Mouse (Mus musculus): ENCODE data around the gene Lsm4. TPM values are rescaled to one million over a fixed set of nuclear protein-coding genes. Genes with fewer than 3 reads are reported as not detected.
A peak's percentile ranks its signal among the peaks of the same experiment; 100 is the strongest.

The Lsm4 gene
- polyA plus RNA-seq, 1 experiment from 2014 or later = 308 TPM

DNA sequence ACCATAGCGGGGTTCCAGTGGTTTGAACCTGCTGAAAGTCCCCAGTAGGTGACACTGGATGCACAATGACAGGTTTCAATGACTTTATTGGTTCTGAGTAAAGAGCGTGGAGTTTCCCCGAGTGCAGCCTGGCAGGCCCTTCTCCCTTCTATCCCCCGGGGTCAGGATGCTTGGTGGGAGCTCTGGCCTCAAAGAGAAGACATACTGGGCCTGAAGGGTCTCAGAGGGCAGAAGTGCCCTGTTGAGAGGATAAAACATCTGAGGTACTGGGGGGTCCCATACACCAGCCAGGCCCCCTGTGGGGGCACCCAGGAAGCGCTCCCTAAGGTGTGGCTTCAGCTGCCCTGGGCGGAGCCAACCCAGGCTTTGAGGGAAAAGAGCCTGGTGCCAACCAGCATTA lies 26.7 kb upstream of the Lsm4 start:
- WGBS (ENCODE audit: insufficient replicate concordance) = 67% methylated on average over 6 of the region's 6 CpGs
- H3K27ac ChIP-seq (ENCODE audit: low read depth, low read length) = no peak overlapping the region

DNA sequence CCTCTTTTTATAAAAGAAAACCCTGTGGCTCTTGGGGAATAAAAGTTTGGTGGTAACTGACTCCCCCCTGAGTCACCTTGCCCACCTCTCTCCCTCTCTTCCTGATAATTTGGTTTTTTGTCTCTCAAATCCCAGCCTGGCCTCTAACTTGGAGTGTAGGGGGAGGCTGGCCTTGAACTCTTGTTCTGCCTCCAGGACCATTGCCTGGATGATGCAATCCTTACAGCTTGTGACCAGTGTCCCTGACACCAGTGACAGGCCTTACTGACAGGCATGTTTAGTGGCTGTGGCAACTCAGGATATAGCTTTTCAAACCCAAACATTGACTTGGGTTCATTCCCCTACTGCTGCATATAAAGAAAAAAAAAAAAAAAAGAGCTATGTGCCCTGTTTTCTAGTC lies 26.3 kb upstream of the Lsm4 start:
- Histone ChIP-seq H3K36me3 (ENCODE audit: control insufficient read depth, insufficient read depth, low read length) (peaks cover 2% of the 10 kb centered on the region; the same call in 1 of the 2 replicates), H3K9me3 (replicated peaks; ENCODE audit: control insufficient read depth, low read length) (no peaks in the 10 kb centered on the region), H3K27ac (ENCODE audit: low read depth, low read length) (peak overlapping the region; percentile 73), H3K4me2 (no peak overlapping the region), H3K4me1 (ENCODE audit: control insufficient read depth, insufficient read depth, low read length) (peaks cover 41% of the 10 kb centered on the region), H3K27me3 (ENCODE audit: control insufficient read depth, insufficient read depth, low read length) (no peaks in the 10 kb centered on the region), H3K9ac (ENCODE audit: low read depth, low read length) (no peak overlapping the region), H3K4me3 (ENCODE audit: low read depth, low read length) (no peak overlapping the region)
- no peak for ATAC-seq (replicated peaks; ENCODE audit: insufficient number of reproducible peaks, low FRiP score, low TSS enrichment)

More for the DNA sequence above, 26.7 kb upstream of the Lsm4 start:
- Histone ChIP-seq H3K36me3 (ENCODE audit: control insufficient read depth, insufficient read depth, low read length) (peaks cover 2% of the 10 kb centered on the region; the same call in 1 of the 2 replicates), H3K4me2 (no peak overlapping the region), H3K4me3 (ENCODE audit: low read depth, low read length) (no peak overlapping the region), H3K27me3 (ENCODE audit: control insufficient read depth, insufficient read depth, low read length) (no peaks in the 10 kb centered on the region), H3K9ac (ENCODE audit: low read depth, low read length) (no peak overlapping the region), H3K9me3 (replicated peaks; ENCODE audit: control insufficient read depth, low read length) (no peaks in the 10 kb centered on the region), H3K4me1 (ENCODE audit: control insufficient read depth, insufficient read depth, low read length) (peaks cover 41% of the 10 kb centered on the region)
- ATAC-seq (replicated peaks; ENCODE audit: insufficient number of reproducible peaks, low FRiP score, low TSS enrichment) = no peak

DNA sequence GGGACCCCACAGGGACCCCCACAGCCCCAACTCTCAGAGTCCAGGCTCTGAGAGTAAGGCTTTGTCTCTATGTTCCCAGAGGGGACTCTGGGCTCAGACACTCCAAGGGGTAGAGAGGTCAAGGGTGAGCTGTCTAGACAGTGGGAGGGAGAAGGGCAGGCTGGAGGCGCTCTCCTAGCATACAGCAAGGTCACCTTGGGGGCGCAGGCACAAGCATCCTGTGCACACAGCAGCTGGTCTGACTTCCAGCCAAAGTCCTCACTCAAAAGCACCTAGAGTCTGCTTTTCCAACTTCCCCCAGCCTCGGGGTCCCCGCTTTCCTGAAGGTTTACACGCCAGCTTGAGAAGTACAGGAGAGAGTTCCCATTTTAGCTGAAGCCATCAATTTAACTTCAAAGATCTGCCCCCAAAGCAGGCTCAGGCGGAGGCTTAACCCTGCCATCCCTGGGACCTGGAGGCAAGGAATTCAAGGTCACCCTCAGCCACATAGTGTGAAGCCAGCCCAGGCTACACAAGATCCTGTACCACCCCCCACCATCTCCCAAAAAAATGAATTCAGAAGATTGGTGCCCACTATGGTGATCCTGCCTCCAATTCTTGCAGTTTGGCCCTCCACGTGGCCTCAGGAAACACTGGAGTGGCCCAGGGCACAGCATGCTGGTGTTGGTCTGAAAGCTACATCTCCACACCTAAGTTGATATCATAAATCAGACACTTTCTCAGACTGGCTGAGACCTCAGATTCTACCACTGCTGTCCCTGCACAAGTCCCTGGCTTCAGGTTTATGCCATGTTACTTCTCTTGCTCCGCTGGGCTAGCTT lies 25.5 kb upstream of the Lsm4 start:
- H3K27ac ChIP-seq (ENCODE audit: low read depth, low read length) = peak overlapping the region; percentile 73
- no peak overlapping the region for H3K4me2 ChIP-seq
- peaks cover 41% of the 10 kb centered on the region for H3K4me1 ChIP-seq (ENCODE audit: control insufficient read depth, insufficient read depth, low read length)
- H3K27me3 ChIP-seq (ENCODE audit: control insufficient read depth, insufficient read depth, low read length) = no peaks in the 10 kb centered on the region
- peak overlapping the region; percentile 40; the same call in 1 of the 2 replicates for H3K9ac ChIP-seq (ENCODE audit: low read depth, low read length)
- H3K36me3 ChIP-seq (ENCODE audit: control insufficient read depth, insufficient read depth, low read length) = peaks cover 7% of the 10 kb centered on the region; the same call in 1 of the 2 replicates
- no peak overlapping the region for H3K4me3 ChIP-seq (ENCODE audit: low read depth, low read length)
- WGBS (ENCODE audit: insufficient replicate concordance) = 53% methylated on average over 8 of the region's 8 CpGs
- ATAC-seq (replicated peaks; ENCODE audit: insufficient number of reproducible peaks, low FRiP score, low TSS enrichment) = 0 out of 2 replicates have a peak, but pooled peaks have one; percentile 31
- H3K9me3 ChIP-seq (replicated peaks; ENCODE audit: control insufficient read depth, low read length) = no peaks in the 10 kb centered on the region

DNA sequence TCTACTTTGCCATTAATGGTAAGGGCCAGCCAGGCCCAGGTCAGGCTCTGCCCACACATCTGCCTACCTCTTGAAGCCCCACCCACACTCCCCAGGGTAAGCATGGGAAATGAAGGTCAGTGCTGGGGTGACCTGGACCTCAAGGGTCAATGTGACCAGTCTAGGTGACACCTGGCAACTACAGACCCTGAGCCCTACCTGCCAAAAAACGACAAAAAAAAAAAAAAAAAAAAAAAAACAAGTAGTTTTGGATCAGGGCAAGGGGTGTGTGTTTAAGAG lies 24.9 kb upstream of the Lsm4 start:
- H3K4me1 ChIP-seq (ENCODE audit: control insufficient read depth, insufficient read depth, low read length) = peaks cover 41% of the 10 kb centered on the region
- no peak overlapping the region for H3K9ac ChIP-seq (ENCODE audit: low read depth, low read length)
- H3K27me3 ChIP-seq (ENCODE audit: control insufficient read depth, insufficient read depth, low read length) = no peaks in the 10 kb centered on the region
- H3K36me3 ChIP-seq (ENCODE audit: control insufficient read depth, insufficient read depth, low read length) = peaks cover 8% of the 10 kb centered on the region; the same call in 1 of the 2 replicates
- no peak for ATAC-seq (replicated peaks; ENCODE audit: insufficient number of reproducible peaks, low FRiP score, low TSS enrichment)
- no peak overlapping the region for H3K4me2 ChIP-seq
- peak overlapping the region; percentile 73 for H3K27ac ChIP-seq (ENCODE audit: low read depth, low read length)
- no peak overlapping the region for H3K4me3 ChIP-seq (ENCODE audit: low read depth, low read length)
- H3K9me3 ChIP-seq (replicated peaks; ENCODE audit: control insufficient read depth, low read length) = no peaks in the 10 kb centered on the region
- WGBS (ENCODE audit: insufficient replicate concordance) = 14% methylated on average over 1 of the region's 1 CpGs

DNA sequence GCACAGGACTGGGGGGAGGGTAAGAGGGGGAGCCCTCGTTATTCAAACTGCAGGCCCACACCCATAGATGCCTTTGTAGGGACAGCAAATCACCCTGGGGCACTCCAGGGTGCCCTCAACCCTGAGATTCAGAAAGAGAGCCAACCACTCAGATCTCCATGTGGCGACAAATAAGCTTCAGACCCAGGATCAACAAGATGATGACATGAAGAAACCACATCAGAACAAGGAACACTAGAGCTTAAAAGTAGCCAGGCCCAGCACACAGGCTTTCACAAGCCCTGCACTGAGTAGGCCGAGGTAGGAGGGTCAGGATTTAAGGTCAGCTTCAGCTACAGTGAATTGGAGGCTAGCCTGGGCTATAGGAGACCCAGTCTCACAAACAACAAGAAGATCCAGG lies 24.1 kb upstream of the Lsm4 start:
- 0 out of 2 replicates have a peak overlapping the region, but pooled peaks have one; percentile 2 for H3K4me2 ChIP-seq
- peaks cover 41% of the 10 kb centered on the region for H3K4me1 ChIP-seq (ENCODE audit: control insufficient read depth, insufficient read depth, low read length)
- H3K36me3 ChIP-seq (ENCODE audit: control insufficient read depth, insufficient read depth, low read length) = peaks cover 10% of the 10 kb centered on the region; the same call in 1 of the 2 replicates
- ATAC-seq (replicated peaks; ENCODE audit: insufficient number of reproducible peaks, low FRiP score, low TSS enrichment) = no peak
- H3K27ac ChIP-seq (ENCODE audit: low read depth, low read length) = peak overlapping the region; percentile 65
- no peaks in the 10 kb centered on the region for H3K9me3 ChIP-seq (replicated peaks; ENCODE audit: control insufficient read depth, low read length)
- 59% methylated on average over 3 of the region's 3 CpGs for WGBS (ENCODE audit: insufficient replicate concordance)
- H3K9ac ChIP-seq (ENCODE audit: low read depth, low read length) = no peak overlapping the region
- H3K27me3 ChIP-seq (ENCODE audit: control insufficient read depth, insufficient read depth, low read length) = no peaks in the 10 kb centered on the region
- no peak overlapping the region for H3K4me3 ChIP-seq (ENCODE audit: low read depth, low read length)

DNA sequence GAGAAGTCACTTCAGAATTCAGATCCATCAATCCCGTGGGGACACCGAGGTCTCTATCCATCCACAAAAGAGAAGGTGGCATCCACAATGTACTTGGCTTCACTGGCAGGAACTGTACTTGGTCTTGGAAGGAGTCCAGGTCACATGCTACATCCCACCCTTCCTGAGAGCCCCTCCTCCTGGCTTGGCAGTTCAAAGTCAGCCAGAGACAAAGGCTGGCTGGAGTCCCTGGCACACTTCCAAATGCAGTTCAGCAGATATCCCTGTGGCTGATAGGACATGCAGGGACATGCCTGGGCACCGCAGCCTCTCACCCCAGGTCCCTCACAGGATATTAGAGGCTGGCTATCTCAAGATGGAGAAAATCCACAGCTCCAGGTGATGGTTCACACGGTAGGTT lies 23.7 kb upstream of the Lsm4 start:
- H3K27ac ChIP-seq (ENCODE audit: low read depth, low read length) = peak overlapping the region; percentile 65
- H3K4me1 ChIP-seq (ENCODE audit: control insufficient read depth, insufficient read depth, low read length) = peaks cover 41% of the 10 kb centered on the region
- no peaks in the 10 kb centered on the region for H3K9me3 ChIP-seq (replicated peaks; ENCODE audit: control insufficient read depth, low read length)
- peak; percentile 62 for ATAC-seq (replicated peaks; ENCODE audit: insufficient number of reproducible peaks, low FRiP score, low TSS enrichment)
- WGBS (ENCODE audit: insufficient replicate concordance) = 39% methylated on average over 4 of the region's 4 CpGs
- H3K4me2 ChIP-seq = 0 out of 2 replicates have a peak overlapping the region, but pooled peaks have one; percentile 2
- no peaks in the 10 kb centered on the region for H3K27me3 ChIP-seq (ENCODE audit: control insufficient read depth, insufficient read depth, low read length)
- H3K9ac ChIP-seq (ENCODE audit: low read depth, low read length) = no peak overlapping the region
- no peak overlapping the region for H3K4me3 ChIP-seq (ENCODE audit: low read depth, low read length)
- peaks cover 10% of the 10 kb centered on the region; the same call in 1 of the 2 replicates for H3K36me3 ChIP-seq (ENCODE audit: control insufficient read depth, insufficient read depth, low read length)

DNA sequence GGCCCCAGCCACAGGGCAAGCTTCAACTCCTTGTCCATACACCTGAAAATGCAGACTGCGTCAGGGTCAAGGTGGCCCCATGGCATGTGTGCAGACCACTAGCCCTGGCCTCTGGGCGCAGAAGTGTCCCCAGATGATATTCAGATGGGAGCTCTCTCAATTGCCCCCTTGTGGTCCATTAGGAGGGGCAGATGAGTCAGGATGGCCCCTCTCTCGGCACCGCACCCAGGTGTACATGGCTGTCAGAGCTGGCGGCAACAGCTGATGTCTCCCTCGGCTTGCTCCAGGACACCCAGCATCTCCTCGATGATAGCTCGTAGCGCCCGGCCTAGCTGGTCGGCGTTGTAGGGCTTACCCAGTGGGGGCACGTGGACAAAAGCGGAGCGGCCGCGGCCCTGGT lies 22.7 kb upstream of the Lsm4 start:
- H3K27me3 ChIP-seq (ENCODE audit: control insufficient read depth, insufficient read depth, low read length) = no peaks in the 10 kb centered on the region
- H3K4me1 ChIP-seq (ENCODE audit: control insufficient read depth, insufficient read depth, low read length) = peaks cover 40% of the 10 kb centered on the region
- H3K9ac ChIP-seq (ENCODE audit: low read depth, low read length) = no peak overlapping the region
- H3K9me3 ChIP-seq (replicated peaks; ENCODE audit: control insufficient read depth, low read length) = no peaks in the 10 kb centered on the region
- H3K4me3 ChIP-seq (ENCODE audit: low read depth, low read length) = no peak overlapping the region
- no peak overlapping the region for H3K4me2 ChIP-seq
- WGBS (ENCODE audit: insufficient replicate concordance) = 95% methylated on average over 17 of the region's 17 CpGs
- H3K27ac ChIP-seq (ENCODE audit: low read depth, low read length) = no peak overlapping the region
- no peak for ATAC-seq (replicated peaks; ENCODE audit: insufficient number of reproducible peaks, low FRiP score, low TSS enrichment)
- H3K36me3 ChIP-seq (ENCODE audit: control insufficient read depth, insufficient read depth, low read length) = peaks cover 10% of the 10 kb centered on the region; the same call in 1 of the 2 replicates

DNA sequence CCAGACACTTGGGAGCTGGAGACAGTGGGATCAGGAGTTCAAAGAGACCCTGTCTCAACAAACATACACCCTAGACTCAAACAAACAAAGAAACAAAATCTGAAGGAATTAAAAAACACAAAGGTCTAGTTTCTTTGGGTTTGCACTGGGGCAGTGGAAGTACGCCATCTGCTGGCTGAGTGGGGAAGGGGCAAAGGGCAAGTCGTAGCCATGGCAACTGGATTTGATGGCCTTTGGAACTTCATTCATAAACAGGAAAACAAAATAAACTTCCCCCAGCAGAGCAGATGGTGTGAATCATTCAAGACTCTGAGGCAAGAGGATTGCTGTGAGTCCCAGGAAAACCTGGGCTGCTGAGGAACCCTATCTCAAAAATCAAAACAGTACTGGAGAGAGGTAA lies 19.8 kb upstream of the Lsm4 start:
- peaks cover 15% of the 10 kb centered on the region for H3K36me3 ChIP-seq (ENCODE audit: control insufficient read depth, insufficient read depth, low read length)
- no peaks in the 10 kb centered on the region for H3K27me3 ChIP-seq (ENCODE audit: control insufficient read depth, insufficient read depth, low read length)
- no peak for ATAC-seq (replicated peaks; ENCODE audit: insufficient number of reproducible peaks, low FRiP score, low TSS enrichment)
- H3K9ac ChIP-seq (ENCODE audit: low read depth, low read length) = no peak overlapping the region
- H3K4me2 ChIP-seq = no peak overlapping the region
- no peaks in the 10 kb centered on the region for H3K9me3 ChIP-seq (replicated peaks; ENCODE audit: control insufficient read depth, low read length)
- 61% methylated on average over 2 of the region's 2 CpGs for WGBS (ENCODE audit: insufficient replicate concordance)
- no peak overlapping the region for H3K4me3 ChIP-seq (ENCODE audit: low read depth, low read length)
- H3K4me1 ChIP-seq (ENCODE audit: control insufficient read depth, insufficient read depth, low read length) = peaks cover 23% of the 10 kb centered on the region
- H3K27ac ChIP-seq (ENCODE audit: low read depth, low read length) = no peak overlapping the region

DNA sequence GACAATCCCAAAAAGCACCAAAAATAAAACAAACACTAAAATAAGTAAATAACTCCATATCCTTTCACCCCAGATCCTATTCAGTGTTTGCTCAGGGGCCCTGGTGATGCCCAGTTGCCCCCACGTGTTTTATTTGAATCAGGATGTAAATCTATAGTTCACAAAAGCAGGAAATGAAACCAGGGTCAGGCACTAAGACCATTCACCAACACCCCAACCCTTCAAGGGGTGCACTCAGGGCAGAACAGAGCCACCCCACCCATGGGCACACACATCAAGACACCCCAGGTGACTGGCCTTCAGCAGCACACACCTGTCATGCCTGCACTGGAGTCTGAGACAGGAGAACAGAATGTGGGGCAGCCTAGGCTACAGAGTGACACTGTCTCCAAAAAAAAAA lies 18.9 kb upstream of the Lsm4 start:
- ATAC-seq (replicated peaks; ENCODE audit: insufficient number of reproducible peaks, low FRiP score, low TSS enrichment) = no peak
- no peak overlapping the region for H3K4me2 ChIP-seq
- H3K27me3 ChIP-seq (ENCODE audit: control insufficient read depth, insufficient read depth, low read length) = no peaks in the 10 kb centered on the region
- WGBS (ENCODE audit: insufficient replicate concordance) = 71% methylated on average over 1 of the region's 1 CpGs
- H3K4me3 ChIP-seq (ENCODE audit: low read depth, low read length) = no peak overlapping the region
- peaks cover 15% of the 10 kb centered on the region for H3K36me3 ChIP-seq (ENCODE audit: control insufficient read depth, insufficient read depth, low read length)
- H3K27ac ChIP-seq (ENCODE audit: low read depth, low read length) = no peak overlapping the region
- no peaks in the 10 kb centered on the region for H3K9me3 ChIP-seq (replicated peaks; ENCODE audit: control insufficient read depth, low read length)
- no peak overlapping the region for H3K9ac ChIP-seq (ENCODE audit: low read depth, low read length)
- peaks cover 21% of the 10 kb centered on the region for H3K4me1 ChIP-seq (ENCODE audit: control insufficient read depth, insufficient read depth, low read length)

All from heart, embryonic 11.5 days (tissue).